Mouse (Mus musculus) neural tube, embryonic 11.5 days (tissue): ENCODE measurements around the gene Atg9a. TPM values are rescaled to one million over a fixed set of nuclear protein-coding genes. Genes with fewer than 3 reads are reported as not detected.

Experiments
- microRNA-seq: library from miRNA; unstranded; fragments of <30 nt; microRNA quantifications from one replicate; pipeline ENCODE4, GENCODE M21; 2016
- polyA plus RNA-seq: library from polyadenylated mRNA; unstranded; fragments of >200 nt; fragmentation: Nextera tagmentation; extraction: Ambion mirVana; gene quantifications from 2 replicates; pipeline ENCODE4 v1.2.1, GENCODE M21; 2014

Atg9a gene
- polyA plus RNA-seq, 1 experiment from 2014 or later: 27.0 TPM

Small RNAs within 50 kb of the gene (microRNA-seq; reads per million reads assigned to microRNA genes)
- not detected for gene Gm27943

Other genes with a start within 250 kb of the Atg9a start
- gene Ihh, start 240.5 kb downstream of the Atg9a start, polyA plus RNA-seq: not detected in 2 replicates
- gene Nhej1, start 67.0 kb downstream of the Atg9a start, polyA plus RNA-seq: 12.1 and 13.9 TPM in 2 replicates
- gene Slc23a3, start 58.3 kb downstream of the Atg9a start, polyA plus RNA-seq: not detected in 2 replicates
- gene Cnppd1, start 49.5 kb downstream of the Atg9a start, polyA plus RNA-seq: 53.5 and 58.4 TPM in 2 replicates
- 57.1 and 70.0 TPM in 2 replicates for gene Retreg2, start 49.4 kb downstream of the Atg9a start, polyA plus RNA-seq
- gene Zfand2b, start 23.6 kb downstream of the Atg9a start, polyA plus RNA-seq: 31.7 and 38.3 TPM in 2 replicates
- gene Abcb6, start 11.8 kb downstream of the Atg9a start, polyA plus RNA-seq: 30.4 and 30.6 TPM in 2 replicates
- 14.9 and 18.2 TPM in 2 replicates for gene Ankzf1, start within 50 bp of the Atg9a start, polyA plus RNA-seq
- 14.7 and 15.0 TPM in 2 replicates for gene Glb1l, start 18.6 kb upstream of the Atg9a start, polyA plus RNA-seq
- gene Stk16, start 18.6 kb upstream of the Atg9a start, polyA plus RNA-seq: 114 and 131 TPM in 2 replicates
- gene Tuba4a, start 27.7 kb upstream of the Atg9a start, polyA plus RNA-seq: 17.6 and 18.0 TPM in 2 replicates
- gene A630095N17Rik, start 39.9 kb upstream of the Atg9a start, polyA plus RNA-seq: not detected in 2 replicates
- 20.5 and 21.9 TPM in 2 replicates for gene Dnajb2, start 44.2 kb upstream of the Atg9a start, polyA plus RNA-seq
- gene Ptprn, start 72.3 kb upstream of the Atg9a start, polyA plus RNA-seq: 4.4 and 6.0 TPM in 2 replicates
- 30.9 and 35.0 TPM in 2 replicates for gene Resp18, start 86.2 kb upstream of the Atg9a start, polyA plus RNA-seq
- 180 and 182 TPM in 2 replicates for gene Dnpep, start 125.8 kb upstream of the Atg9a start, polyA plus RNA-seq
- 15.8 and 18.0 TPM in 2 replicates for gene Des, start 168.1 kb upstream of the Atg9a start, polyA plus RNA-seq
- gene Speg, start 183.1 kb upstream of the Atg9a start, polyA plus RNA-seq: 15.5 and 19.1 TPM in 2 replicates
- gene Gmppa, start 243.7 kb upstream of the Atg9a start, polyA plus RNA-seq: 62.5 and 64.2 TPM in 2 replicates